Mouse (Mus musculus): ENCODE measurements at regions not wholly inside any gene's neighbourhood (a gene's known extent, or its start where the extent isn't known, plus 50 kb on each side); places are given as distances from the start of the nearest gene placed in this dataset.

- TF ChIP-seq CTCF (IDR thresholded peaks at IDR 0.05; ENCODE audit: borderline replicate concordance, extremely low read depth, insufficient read depth, insufficient read length) (no peak), POLR2A (IDR thresholded peaks at IDR 0.05; ENCODE audit: borderline replicate concordance, extremely low read depth, insufficient read depth, insufficient read length, poor library complexity, severe bottlenecking) (no peak)
Measured at GRCm38 (mm10) chr6:11108346-11108966, 798.8 kb downstream of the Ndufa4 start.
